Mouse (Mus musculus) stomach, postnatal 0 days (tissue): ENCODE measurements around the gene Kynu. TPM values are rescaled to one million over a fixed set of nuclear protein-coding genes. Genes with fewer than 3 reads are reported as not detected.

ENCODE experiments used
- ATAC-seq: fragments of 200-750 bp; cut with Nextera tagmentation; 2 replicates; pipeline ENCODE4 v1.8.0; 2017; ENCODE audit not compliant: low FRiP score, low TSS enrichment
- DNase-seq: peaks from one replicate; pipeline ENCODE4 v3.0.0-alpha.2; 2016; ENCODE audit warnings: low spot score
- H3K27ac ChIP-seq: fragments of 300-500 bp; sonication (generic); replicated peaks from 2 replicates; pipeline ENCODE4 v1.5.1; 2014; ENCODE audit warnings: mild to moderate bottlenecking, control low read depth
- H3K27me3 ChIP-seq: fragments of 300-500 bp; sonication (generic); 2 replicates; pipeline ENCODE4 v1.6.1; 2014; ENCODE audit warnings: low read length; ENCODE audit not compliant: control insufficient read depth, insufficient read depth
- H3K36me3 ChIP-seq: fragments of 300-500 bp; sonication (generic); 2 replicates; pipeline ENCODE4 v1.6.1; 2014; ENCODE audit warnings: low read length, mixed read lengths; ENCODE audit not compliant: control insufficient read depth, insufficient read depth
- H3K4me1 ChIP-seq: fragments of 300-500 bp; sonication (generic); replicated peaks from 2 replicates; pipeline ENCODE4 v1.6.1; 2014; ENCODE audit warnings: antibody characterized with exemption; ENCODE audit not compliant: control insufficient read depth, insufficient read depth
- H3K4me2 ChIP-seq: fragments of 300-500 bp; sonication (generic); replicated peaks from 2 replicates; pipeline ENCODE4 v1.6.1; 2014; ENCODE audit warnings: low read depth, mild to moderate bottlenecking, control low read depth, moderate library complexity
- H3K4me3 ChIP-seq: fragments of 300-500 bp; sonication (generic); 2 replicates; pipeline ENCODE4 v1.5.1; 2014; ENCODE audit warnings: low read depth, low read length, control low read depth
- H3K9ac ChIP-seq: fragments of 300-500 bp; sonication (generic); 2 replicates; pipeline ENCODE4 v1.6.1; 2014; ENCODE audit warnings: mild to moderate bottlenecking, low read length, control low read depth, mixed read lengths
- H3K9me3 ChIP-seq: fragments of 300-500 bp; sonication (generic); 2 replicates; pipeline ENCODE4 v1.6.1; 2016; ENCODE audit warnings: low read length; ENCODE audit not compliant: control insufficient read depth
- CTCF ChIP-seq: IDR thresholded peaks from 2 replicates; pipeline ENCODE4 v1.5.1; 2016; ENCODE audit warnings: antibody characterized with exemption, low read depth, mild to moderate bottlenecking, moderate library complexity
- EP300 ChIP-seq: optimal IDR thresholded peaks from 2 replicates; pipeline ENCODE3; 2016; ENCODE audit warnings: antibody characterized with exemption
- WGBS: fragments of 180-500 bp; shearing (Covaris S2); extraction: QIAGEN DNeasy Blood & Tissue Kit; methylation state at CpG from one replicate; pipeline ENCODE4 v1.1.7; 2014; 5-methylcytosine and 5-hydroxymethylcytosine counted together
- polyA plus RNA-seq: library from polyadenylated mRNA; unstranded; fragments of >200 nt; fragmentation: Nextera tagmentation; extraction: Ambion mirVana; gene quantifications from 2 replicates; pipeline ENCODE4 v1.2.1, GENCODE M21; 2015

Gene Kynu
- polyA plus RNA-seq, 1 experiment from 2014 or later = 6.2 TPM

- TF ChIP-seq CTCF = no peak
- no peak for TF ChIP-seq EP300
- no peak overlapping the region for H3K4me3 ChIP-seq
- H3K4me2 ChIP-seq = no peak overlapping the region
- H3K27me3 ChIP-seq = no peaks in the 10 kb centered on the region
- H3K36me3 ChIP-seq = no peaks in the 10 kb centered on the region
- no peaks in the 10 kb centered on the region for H3K9me3 ChIP-seq
- no peak overlapping the region for H3K9ac ChIP-seq
- H3K4me1 ChIP-seq = no peaks in the 10 kb centered on the region
- DNase-seq = no peak
- no peak for ATAC-seq
- H3K27ac ChIP-seq = no peak overlapping the region
These were observed 66.0 kb downstream of the Kynu start for GRCm38 (mm10) chr2:43621140-43621539.

DNA sequence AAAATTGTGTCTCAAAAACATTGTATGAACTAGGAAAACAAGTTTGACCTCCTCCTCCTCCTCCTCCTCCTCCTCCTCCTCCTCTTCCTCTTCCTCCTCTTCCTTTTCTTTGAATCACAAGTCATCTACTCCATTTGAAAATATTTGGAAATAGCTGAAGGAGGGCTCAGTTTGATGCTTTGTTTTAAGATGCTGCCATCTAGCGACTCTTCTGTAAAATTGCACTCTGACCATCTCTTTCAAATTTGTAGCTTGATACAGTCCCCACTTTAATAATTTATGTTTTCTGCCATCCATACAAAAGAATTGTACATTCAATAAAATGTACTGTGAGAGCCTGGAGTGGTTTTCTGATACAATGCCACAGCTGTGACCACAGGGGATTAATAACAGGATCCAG is 67.7 kb downstream of the Kynu start:
- H3K27me3 ChIP-seq = no peaks in the 10 kb centered on the region
- 0% methylated on average over 1 of the region's 1 CpGs for WGBS
- no peaks in the 10 kb centered on the region for H3K36me3 ChIP-seq
- DNase-seq (no peak), ATAC-seq (no peak)
- H3K9me3 ChIP-seq = no peaks in the 10 kb centered on the region
- H3K4me2 ChIP-seq = no peak overlapping the region
- no peaks in the 10 kb centered on the region for H3K4me1 ChIP-seq
- no peak overlapping the region for H3K4me3 ChIP-seq
- no peak overlapping the region for H3K27ac ChIP-seq
- TF ChIP-seq EP300 = no peak
- TF ChIP-seq CTCF = peak; percentile 82
- H3K9ac ChIP-seq = no peak overlapping the region

- DNase-seq (no peak), ATAC-seq (no peak)
- no peaks in the 10 kb centered on the region for H3K9me3 ChIP-seq
- H3K4me2 ChIP-seq = no peak overlapping the region
- H3K4me1 ChIP-seq = no peaks in the 10 kb centered on the region
- H3K9ac ChIP-seq = no peak overlapping the region
- H3K4me3 ChIP-seq = no peak overlapping the region
- no peaks in the 10 kb centered on the region for H3K36me3 ChIP-seq
- no peaks in the 10 kb centered on the region for H3K27me3 ChIP-seq
- no peak for TF ChIP-seq EP300
- TF ChIP-seq CTCF = no peak
- H3K27ac ChIP-seq = no peak overlapping the region
These were observed 76.7 kb downstream of the Kynu start for GRCm38 (mm10) chr2:43631786-43632185.

- no peaks in the 10 kb centered on the region for H3K27me3 ChIP-seq
- no peak overlapping the region for H3K4me3 ChIP-seq
- H3K9ac ChIP-seq = no peak overlapping the region
- ATAC-seq = no peak
- DNase-seq = no peak
- H3K9me3 ChIP-seq = no peaks in the 10 kb centered on the region
- H3K4me2 ChIP-seq = no peak overlapping the region
- H3K36me3 ChIP-seq = no peaks in the 10 kb centered on the region
- TF ChIP-seq EP300 (no peak), CTCF (peak; percentile 58)
- H3K4me1 ChIP-seq = no peaks in the 10 kb centered on the region
- no peak overlapping the region for H3K27ac ChIP-seq
These were observed 81.4 kb downstream of the Kynu start for GRCm38 (mm10) chr2:43636498-43636897.

DNA sequence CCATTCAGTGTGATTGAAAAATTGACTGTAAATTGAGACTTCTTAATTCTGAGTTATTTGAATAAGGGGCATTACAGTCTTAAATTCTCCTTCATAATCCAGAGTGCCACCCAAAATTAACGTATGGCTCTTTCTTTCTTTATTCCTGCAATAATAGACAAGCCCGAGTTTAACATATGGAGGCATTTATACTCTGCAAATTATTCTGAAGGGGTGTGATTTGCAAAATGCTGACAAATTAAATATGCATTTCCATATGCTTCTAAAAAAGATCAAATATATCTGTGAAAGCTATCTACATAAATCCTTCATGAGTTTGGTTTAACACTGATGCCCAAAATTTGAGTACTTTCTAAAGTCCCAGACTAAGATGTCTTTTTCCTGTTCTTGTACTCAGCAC is 91.8 kb downstream of the Kynu start:
- Histone ChIP-seq H3K4me3 (no peak overlapping the region), H3K27me3 (no peaks in the 10 kb centered on the region), H3K4me2 (no peak overlapping the region), H3K36me3 (no peaks in the 10 kb centered on the region), H3K9ac (no peak overlapping the region), H3K9me3 (no peaks in the 10 kb centered on the region), H3K27ac (no peak overlapping the region), H3K4me1 (no peaks in the 10 kb centered on the region)
- ATAC-seq (no peak), DNase-seq (no peak)
- TF ChIP-seq EP300 = no peak
- TF ChIP-seq CTCF = no peak
- WGBS = 67% methylated on average over 2 of the region's 2 CpGs

DNA sequence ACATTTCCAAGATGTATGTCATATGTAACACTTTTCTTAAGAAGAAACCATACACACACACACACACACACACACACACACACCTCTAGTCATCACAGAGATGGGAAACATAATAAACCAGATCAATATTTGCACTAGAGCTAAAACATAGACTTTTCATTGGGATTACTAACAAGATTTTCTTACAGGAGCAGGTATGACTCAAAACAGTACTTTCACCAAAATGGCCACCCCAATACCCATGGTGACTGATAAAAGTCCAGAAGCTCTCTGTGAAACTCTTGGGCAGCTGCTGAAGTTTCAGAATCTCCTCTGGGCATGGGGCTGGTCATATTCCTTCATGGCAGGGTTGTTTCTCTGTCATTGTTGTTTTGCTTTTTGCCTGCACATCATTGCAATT is 114.5 kb downstream of the Kynu start:
- Histone ChIP-seq H3K27ac (no peak overlapping the region), H3K4me2 (no peak overlapping the region), H3K9ac (no peak overlapping the region), H3K36me3 (no peaks in the 10 kb centered on the region), H3K4me1 (no peaks in the 10 kb centered on the region), H3K27me3 (no peaks in the 10 kb centered on the region), H3K4me3 (no peak overlapping the region), H3K9me3 (no peaks in the 10 kb centered on the region)
- TF ChIP-seq CTCF (no peak), EP300 (no peak)
- DNase-seq (no peak), ATAC-seq (no peak)
